Mouse (Mus musculus) liver, embryonic 12.5 days (tissue): ENCODE data around the gene Spata13. TPM values are rescaled to one million over a fixed set of nuclear protein-coding genes. Genes with fewer than 3 reads are reported as not detected.

Experiments used
- ATAC-seq: fragments of 200-750 bp; cut with Nextera tagmentation; 2 replicates; pipeline ENCODE4 v1.8.0; 2017; ENCODE audit warnings: moderate number of reproducible peaks, mild to moderate bottlenecking, moderate library complexity
- H3K27ac ChIP-seq: fragments of 300-500 bp; sonication (generic); 2 replicates; pipeline ENCODE4 v1.5.1; 2016; ENCODE audit warnings: mild to moderate bottlenecking
- H3K27me3 ChIP-seq: fragments of 300-500 bp; sonication (generic); replicated peaks from 2 replicates; pipeline ENCODE4 v1.6.1; 2016; ENCODE audit warnings: mild to moderate bottlenecking, moderate library complexity
- H3K36me3 ChIP-seq: fragments of 300-500 bp; sonication (generic); 2 replicates; pipeline ENCODE4 v1.6.1; 2016; ENCODE audit warnings: mild to moderate bottlenecking, moderate library complexity
- H3K4me1 ChIP-seq: fragments of 300-500 bp; sonication (generic); 2 replicates; pipeline ENCODE4 v1.6.1; 2016
- H3K4me2 ChIP-seq: fragments of 300-500 bp; sonication (generic); 2 replicates; pipeline ENCODE4 v1.6.1; 2016; ENCODE audit warnings: mild to moderate bottlenecking, moderate library complexity
- H3K4me3 ChIP-seq: fragments of 300-500 bp; sonication (generic); 2 replicates; pipeline ENCODE4 v1.5.1; 2016; ENCODE audit warnings: mild to moderate bottlenecking, moderate library complexity
- H3K9ac ChIP-seq: fragments of 300-500 bp; sonication (generic); 2 replicates; pipeline ENCODE4 v1.6.1; 2016; ENCODE audit warnings: mild to moderate bottlenecking, moderate library complexity
- H3K9me3 ChIP-seq: fragments of 300-500 bp; sonication (generic); replicated peaks from 2 replicates; pipeline ENCODE4 v1.6.1; 2016; ENCODE audit warnings: mild to moderate bottlenecking, moderate library complexity
- WGBS: fragments of 180-500 bp; shearing (Covaris S2); methylation state at CpG from one replicate; pipeline ENCODE4 v1.1.7; 2016; ENCODE audit not compliant: insufficient replicate concordance; 5-methylcytosine and 5-hydroxymethylcytosine counted together
- polyA plus RNA-seq: library from polyadenylated mRNA; unstranded; fragments of >200 nt; fragmentation: Nextera tagmentation; extraction: Ambion mirVana; gene quantifications from 2 replicates; pipeline ENCODE4 v1.2.1, GENCODE M21; 2016

The Spata13 gene
- polyA plus RNA-seq, 1 experiment from 2014 or later = 20.6 TPM

DNA sequence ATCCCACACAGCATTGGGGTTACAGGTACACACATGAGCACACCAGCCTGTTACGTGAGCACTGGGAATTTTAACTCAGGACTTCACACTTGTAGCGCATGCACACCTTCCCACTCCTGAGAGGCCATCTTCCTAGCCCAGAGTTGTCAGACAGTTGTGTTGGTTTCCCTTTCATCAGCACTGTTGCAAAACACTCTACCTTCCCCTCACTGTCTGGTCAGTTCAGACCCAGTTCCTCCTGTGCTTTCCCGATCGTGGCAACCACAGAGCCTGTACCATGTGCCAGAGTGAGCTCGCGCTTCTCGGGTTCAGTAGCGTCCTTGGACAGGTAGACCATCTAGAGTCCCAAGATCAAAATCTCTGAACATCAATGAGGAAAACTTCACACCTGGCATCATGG, 123.5 kb downstream of the Spata13 start:
- H3K9me3 ChIP-seq = no peaks in the 10 kb centered on the region
- H3K4me2 ChIP-seq = no peak overlapping the region
- peaks cover 87% of the 10 kb centered on the region for H3K36me3 ChIP-seq
- H3K9ac ChIP-seq = no peak overlapping the region
- no peak for ATAC-seq
- no peaks in the 10 kb centered on the region for H3K4me1 ChIP-seq
- no peak overlapping the region for H3K4me3 ChIP-seq
- WGBS = 76% methylated on average over 8 of the region's 8 CpGs
- H3K27ac ChIP-seq = no peak overlapping the region
- no peaks in the 10 kb centered on the region for H3K27me3 ChIP-seq

DNA sequence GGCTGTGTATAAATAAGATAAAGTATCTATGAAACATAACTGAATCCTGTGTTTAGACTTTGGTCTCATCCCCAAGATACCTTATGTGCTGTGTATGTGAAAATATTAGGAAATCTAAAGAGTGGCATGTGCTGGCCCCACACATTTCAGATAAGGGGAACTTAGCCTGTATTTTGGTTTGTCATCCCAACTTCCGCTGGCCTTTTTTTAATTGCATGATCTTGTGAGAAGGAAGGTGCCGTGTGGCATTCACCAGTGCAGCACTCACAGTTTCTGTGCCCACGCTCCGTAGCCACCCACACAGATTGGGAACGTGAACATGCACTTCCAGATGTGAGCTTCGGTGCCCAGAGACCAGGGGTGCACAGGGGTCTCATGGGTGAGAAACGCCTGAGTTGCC, 123.9 kb downstream of the Spata13 start:
- 83% methylated on average over 7 of the region's 7 CpGs for WGBS
- no peak for ATAC-seq
- H3K4me3 ChIP-seq = no peak overlapping the region
- no peaks in the 10 kb centered on the region for H3K27me3 ChIP-seq
- no peak overlapping the region for H3K27ac ChIP-seq
- no peaks in the 10 kb centered on the region for H3K9me3 ChIP-seq
- H3K4me2 ChIP-seq = no peak overlapping the region
- H3K9ac ChIP-seq = no peak overlapping the region
- H3K4me1 ChIP-seq = no peaks in the 10 kb centered on the region
- peaks cover 91% of the 10 kb centered on the region for H3K36me3 ChIP-seq

- no peak for ATAC-seq
- no peaks in the 10 kb centered on the region for H3K9me3 ChIP-seq
- 86% methylated on average over 8 of the region's 8 CpGs for WGBS
- H3K4me3 ChIP-seq = no peak overlapping the region
- H3K27me3 ChIP-seq = no peaks in the 10 kb centered on the region
- H3K27ac ChIP-seq = no peak overlapping the region
- H3K9ac ChIP-seq = no peak overlapping the region
- no peak overlapping the region for H3K4me2 ChIP-seq
- no peaks in the 10 kb centered on the region for H3K4me1 ChIP-seq
- peaks cover 85% of the 10 kb centered on the region for H3K36me3 ChIP-seq
Measured at GRCm38 (mm10) chr14:60759097-60759496, 125.3 kb downstream of the Spata13 start.

DNA sequence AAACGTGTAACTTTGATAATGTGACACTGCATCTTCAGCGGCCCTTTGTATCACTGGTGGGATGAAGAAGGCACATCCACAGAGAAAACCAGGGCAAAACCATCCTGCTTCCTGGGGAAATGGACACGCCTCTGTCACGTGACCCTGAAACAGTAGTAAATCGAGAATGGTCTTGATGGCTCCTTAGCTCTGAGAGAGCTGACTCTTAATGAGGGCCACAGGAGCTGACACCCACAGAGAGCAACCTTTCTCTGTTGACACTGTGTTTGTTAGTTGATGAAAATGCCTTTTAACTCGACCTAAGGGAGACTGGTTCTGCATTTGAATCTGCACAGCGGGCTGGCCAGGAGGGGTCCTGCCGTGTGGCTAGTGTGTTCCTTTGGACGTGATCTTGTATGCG, 128.0 kb downstream of the Spata13 start:
- Histone ChIP-seq H3K9ac (no peak overlapping the region), H3K9me3 (no peaks in the 10 kb centered on the region), H3K27ac (no peak overlapping the region), H3K4me2 (no peak overlapping the region), H3K36me3 (peaks cover 58% of the 10 kb centered on the region), H3K4me3 (no peak overlapping the region), H3K4me1 (no peaks in the 10 kb centered on the region), H3K27me3 (no peaks in the 10 kb centered on the region)
- no peak for ATAC-seq
- 73% methylated on average over 10 of the region's 10 CpGs for WGBS

GRCm38 (mm10) chr14:60762754-60763153, 129.0 kb downstream of the Spata13 start:
- Histone ChIP-seq H3K9ac (no peak overlapping the region), H3K4me1 (no peaks in the 10 kb centered on the region), H3K36me3 (peaks cover 49% of the 10 kb centered on the region), H3K4me2 (no peak overlapping the region), H3K9me3 (no peaks in the 10 kb centered on the region), H3K27ac (no peak overlapping the region), H3K27me3 (no peaks in the 10 kb centered on the region), H3K4me3 (no peak overlapping the region)
- WGBS = 77% methylated on average over 7 of the region's 7 CpGs
- no peak for ATAC-seq

DNA sequence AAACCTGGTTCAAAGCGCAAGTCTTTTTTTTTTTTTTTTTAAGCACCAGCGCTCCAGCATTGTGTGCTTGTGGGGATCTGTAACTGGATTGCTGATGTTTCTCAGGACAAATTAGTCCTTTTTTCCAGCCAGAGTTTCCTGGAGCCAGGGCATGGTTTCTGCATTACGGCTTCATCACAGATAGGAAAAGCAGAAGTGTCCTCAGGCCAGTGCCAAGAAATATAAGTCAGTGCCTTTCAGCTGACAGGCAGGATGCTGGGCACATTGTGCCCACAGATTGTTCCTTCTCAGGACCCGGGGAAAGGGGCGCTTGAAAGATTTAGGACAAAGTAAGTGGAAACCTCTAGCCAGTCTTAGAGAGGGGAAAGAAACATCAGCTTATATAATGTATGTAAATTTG, 129.9 kb downstream of the Spata13 start:
- peaks cover 40% of the 10 kb centered on the region for H3K36me3 ChIP-seq
- no peaks in the 10 kb centered on the region for H3K4me1 ChIP-seq
- no peak overlapping the region for H3K4me3 ChIP-seq
- H3K27ac ChIP-seq = no peak overlapping the region
- no peaks in the 10 kb centered on the region for H3K9me3 ChIP-seq
- no peaks in the 10 kb centered on the region for H3K27me3 ChIP-seq
- ATAC-seq = no peak
- 67% methylated on average over 5 of the region's 5 CpGs for WGBS
- no peak overlapping the region for H3K4me2 ChIP-seq
- no peak overlapping the region for H3K9ac ChIP-seq

- Histone ChIP-seq H3K36me3 (peaks cover 32% of the 10 kb centered on the region), H3K9ac (no peak overlapping the region), H3K4me1 (no peaks in the 10 kb centered on the region), H3K27me3 (no peaks in the 10 kb centered on the region), H3K4me2 (no peak overlapping the region), H3K27ac (no peak overlapping the region), H3K4me3 (no peak overlapping the region), H3K9me3 (no peaks in the 10 kb centered on the region)
- ATAC-seq = no peak
- 74% methylated on average over 4 of the region's 4 CpGs for WGBS
Measured at GRCm38 (mm10) chr14:60764526-60764925, 130.7 kb downstream of the Spata13 start.

GRCm38 (mm10) chr14:60765025-60765424, 131.2 kb downstream of the Spata13 start:
- Histone ChIP-seq H3K4me1 (no peaks in the 10 kb centered on the region), H3K4me3 (no peak overlapping the region), H3K4me2 (no peak overlapping the region), H3K9ac (no peak overlapping the region), H3K9me3 (no peaks in the 10 kb centered on the region), H3K27me3 (no peaks in the 10 kb centered on the region), H3K27ac (no peak overlapping the region), H3K36me3 (peaks cover 27% of the 10 kb centered on the region)
- ATAC-seq = peak; percentile 27; the same call in 1 of the 2 replicates
- 66% methylated on average over 2 of the region's 2 CpGs for WGBS

- Histone ChIP-seq H3K27me3 (no peaks in the 10 kb centered on the region), H3K9ac (no peak within 1 kb of the TSS), H3K27ac (no peak within 1 kb of the TSS), H3K4me2 (no peak within 1 kb of the TSS), H3K4me3 (no peak within 1 kb of the TSS), H3K9me3 (no peaks in the 10 kb centered on the region), H3K4me1 (no peaks in the 10 kb centered on the region), H3K36me3 (no peaks in the 10 kb centered on the region)
- 59% methylated on average over 4 of the region's 4 CpGs for WGBS
- no peak for ATAC-seq
Measured at GRCm38 (mm10) chr14:60767884-60768283, 134.1 kb downstream of the Spata13 start, which contains the start of gene C1qtnf9. TSS of gene C1qtnf9 (plus strand) at chr14:60768134.

DNA sequence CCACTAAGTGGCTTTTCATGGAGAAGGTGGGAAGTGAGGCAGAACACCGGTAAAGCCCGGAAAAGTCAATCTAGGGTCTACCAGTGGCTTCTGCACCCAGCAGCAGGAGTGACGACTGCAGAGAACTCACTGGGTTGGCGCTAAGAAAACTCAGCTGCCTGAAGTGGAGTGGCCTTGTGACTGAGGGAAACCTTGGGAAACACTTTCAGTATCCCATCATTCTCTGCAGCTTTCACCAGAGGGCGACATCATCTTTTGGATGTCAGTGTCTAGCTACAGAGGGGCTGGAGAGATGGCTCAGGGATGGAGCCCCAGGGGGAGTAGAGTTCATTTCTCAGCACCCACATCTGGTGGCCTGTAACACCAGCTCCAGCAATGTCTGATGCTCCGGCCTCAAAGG, 135.5 kb downstream of the Spata13 start:
- H3K27ac ChIP-seq = no peak overlapping the region
- H3K4me3 ChIP-seq = no peak overlapping the region
- no peaks in the 10 kb centered on the region for H3K4me1 ChIP-seq
- no peak overlapping the region for H3K9ac ChIP-seq
- no peaks in the 10 kb centered on the region for H3K36me3 ChIP-seq
- ATAC-seq = no peak
- H3K4me2 ChIP-seq = no peak overlapping the region
- 38% methylated on average over 6 of the region's 6 CpGs for WGBS
- no peaks in the 10 kb centered on the region for H3K27me3 ChIP-seq
- H3K9me3 ChIP-seq = no peaks in the 10 kb centered on the region

DNA sequence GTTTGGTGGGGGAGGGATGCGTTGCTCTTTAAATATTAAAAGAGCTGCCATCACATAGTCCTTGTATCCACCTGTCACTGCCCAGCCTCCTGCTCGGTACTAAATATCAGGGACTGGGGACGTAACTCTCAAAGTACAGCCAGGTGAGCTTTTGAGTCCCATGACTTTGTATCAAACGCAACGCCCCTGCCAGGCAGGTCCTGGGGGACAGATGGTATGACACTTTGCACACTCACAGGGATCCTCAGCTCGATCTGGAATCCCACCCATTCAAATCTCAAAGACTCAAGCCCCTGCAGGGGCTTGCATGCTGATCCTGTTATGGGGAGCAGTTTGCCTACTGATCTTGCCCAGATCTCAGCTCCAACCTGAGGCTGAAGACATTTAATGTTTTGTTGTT, 136.8 kb downstream of the Spata13 start:
- peak overlapping the region; percentile 60 for H3K4me2 ChIP-seq

DNA sequence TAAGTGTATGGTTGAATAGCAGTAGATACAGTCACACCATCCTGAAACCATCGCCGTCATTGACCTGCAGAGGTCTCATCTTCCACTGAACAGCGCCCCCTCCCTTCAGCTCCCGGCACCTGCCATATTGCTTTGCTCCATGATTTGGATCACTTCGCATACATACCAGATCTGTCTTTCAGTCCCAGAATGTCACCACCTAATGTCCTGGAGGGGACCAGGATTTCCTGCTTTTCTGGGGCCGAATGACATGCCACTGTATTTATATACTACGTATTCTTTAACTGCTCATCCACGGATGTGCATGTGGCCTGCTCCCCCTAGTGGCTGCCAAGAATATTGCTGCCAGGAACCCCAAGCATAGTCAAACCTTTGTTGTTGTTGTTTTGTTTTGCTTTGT, 137.3 kb downstream of the Spata13 start:
- Histone ChIP-seq H3K4me3 (peak overlapping the region; percentile 34), H3K36me3 (no peaks in the 10 kb centered on the region), H3K4me1 (no peaks in the 10 kb centered on the region), H3K27me3 (no peaks in the 10 kb centered on the region), H3K9me3 (no peaks in the 10 kb centered on the region), H3K4me2 (peak overlapping the region; percentile 60), H3K27ac (no peak overlapping the region), H3K9ac (no peak overlapping the region)
- no peak for ATAC-seq
- 3% methylated on average over 8 of the region's 8 CpGs for WGBS

More for the DNA sequence above, 136.8 kb downstream of the Spata13 start:
- Histone ChIP-seq H3K9ac (no peak overlapping the region), H3K27me3 (no peaks in the 10 kb centered on the region), H3K27ac (no peak overlapping the region), H3K4me3 (no peak overlapping the region), H3K36me3 (no peaks in the 10 kb centered on the region), H3K9me3 (no peaks in the 10 kb centered on the region), H3K4me1 (no peaks in the 10 kb centered on the region)
- ATAC-seq = no peak
- 70% methylated on average over 6 of the region's 6 CpGs for WGBS

GRCm38 (mm10) chr14:60773476-60773875, 139.7 kb downstream of the Spata13 start:
- H3K36me3 ChIP-seq = no peaks in the 10 kb centered on the region
- H3K9me3 ChIP-seq = no peaks in the 10 kb centered on the region
- no peak for ATAC-seq
- no peak overlapping the region for H3K27ac ChIP-seq
- H3K9ac ChIP-seq = no peak overlapping the region
- 0 out of 2 replicates have a peak, but pooled peaks cover 4% of the 10 kb centered on the region for H3K4me1 ChIP-seq
- no peaks in the 10 kb centered on the region for H3K27me3 ChIP-seq
- WGBS = 68% methylated on average over 2 of the region's 2 CpGs
- H3K4me2 ChIP-seq = no peak overlapping the region
- no peak overlapping the region for H3K4me3 ChIP-seq
